Mouse (Mus musculus) left cerebral cortex, adult 2 months (tissue): ENCODE results near the gene Serpina3a. TPM values are rescaled to one million over a fixed set of nuclear protein-coding genes. Genes with fewer than 3 reads are reported as not detected.

ENCODE experiments used
- DNase-seq, 2 experiments: peaks; one replicate each; pipeline ENCODE4 v3.0.0; 2021 to 2022; ENCODE audit warnings: low spot score in 2 of 2, mixed read lengths in 1 of 2; ENCODE audit errors: extremely low spot score in 1 of 2
- H3K27ac ChIP-seq: fragments of 200-600 bp; 2 replicates; pipeline ENCODE4 v1.8.1; 2022
- H3K4me3 ChIP-seq: fragments of 200-600 bp; 2 replicates; pipeline ENCODE4 v1.8.1; 2022
- CTCF ChIP-seq: fragments of 200-600 bp; IDR thresholded peaks from 2 replicates; pipeline ENCODE4 v1.8.1; 2022; ENCODE audit warnings: antibody characterized with exemption, mild to moderate bottlenecking, moderate library complexity
- intact Hi-C: fragments of 180-260 bp; cut with DNase I; formaldehyde crosslinking; loops from one replicate; pipeline ENCODE4 v1.15.1; 2025
- total RNA-seq, 2 experiments: library from RNA; stranded (reverse); gene quantifications; 2 replicates each; pipeline ENCODE4 v1.2.3; 2021

Gene Serpina3a
- total RNA-seq, 2 experiments from 2014 or later, result not detected

- DNase-seq, result no peak
- intact Hi-C loops, result no loop called here
- TF ChIP-seq CTCF, result no peak
- Histone ChIP-seq H3K4me3 (no peak overlapping the region), H3K27ac (no peak overlapping the region)
These were observed 39.5 kb downstream of the Serpina3a start for GRCm38 (mm10) chr12:104151989-104152388.

GRCm38 (mm10) chr12:104153041-104153645 lies 40.6 kb downstream of the Serpina3a start:
- no peak for DNase-seq
- no peak overlapping the region for H3K4me3 ChIP-seq
- TF ChIP-seq CTCF, result no peak
- intact Hi-C loops, result no loop called here
- H3K27ac ChIP-seq, result no peak overlapping the region

DNA sequence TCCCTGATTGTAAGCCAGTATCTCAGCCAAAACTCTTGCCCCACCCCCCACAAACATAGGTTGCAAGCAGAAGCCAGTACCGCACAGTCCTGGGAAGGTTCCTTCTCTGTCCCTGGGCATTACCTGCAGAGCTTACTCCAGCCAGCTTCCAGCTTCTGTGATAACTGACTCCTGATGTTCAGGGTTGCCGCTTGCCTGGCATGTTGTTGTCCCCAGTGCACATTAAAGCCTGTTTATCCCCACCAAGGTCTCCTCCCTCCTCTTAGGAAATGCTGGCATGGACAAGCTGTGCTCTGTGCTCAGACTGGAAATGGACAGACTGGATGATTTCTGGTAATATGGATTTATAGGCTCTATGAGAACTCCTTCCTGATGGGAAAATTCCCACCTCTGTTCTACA lies 41.1 kb downstream of the Serpina3a start, which contains the start of gene Serpina3c:
Gene Serpina3c, minus strand, starts transcription at position 215 of the 400 bp plus-strand sequence.
- H3K27ac ChIP-seq, result no peak within 1 kb of the TSS
- no peak for TF ChIP-seq CTCF
- no peak within 1 kb of the TSS for H3K4me3 ChIP-seq
- no peak for DNase-seq
- intact Hi-C loops, result no loop called here

Other genes starting within 250 kb of the Serpina3a start
- not detected for gene Serpina1a, start 249.2 kb upstream of the Serpina3a start, total RNA-seq
- gene Serpina1c, start 207.8 kb upstream of the Serpina3a start, total RNA-seq, result not detected
- gene Serpina1e, start 153.7 kb upstream of the Serpina3a start, total RNA-seq, result not detected
- not detected for gene Serpina11, start 122.8 kb upstream of the Serpina3a start, total RNA-seq
- gene Serpina9, start 99.0 kb upstream of the Serpina3a start, total RNA-seq, result 1 to 10 TPM; 1.0 to 3.7 TPM
- not detected for gene Serpina12, start 68.3 kb upstream of the Serpina3a start, total RNA-seq
- gene Serpina5, start 11.6 kb upstream of the Serpina3a start, total RNA-seq, result not detected
- gene Serpina3b, start 15.3 kb downstream of the Serpina3a start, total RNA-seq, result not detected
- gene Serpina3c, start 41.1 kb downstream of the Serpina3a start, total RNA-seq, result not detected
- not detected for gene Serpina3f, start 101.8 kb downstream of the Serpina3a start, total RNA-seq
- gene Serpina3g, start 123.5 kb downstream of the Serpina3a start, total RNA-seq, result not detected
- gene Serpina3i, start 150.4 kb downstream of the Serpina3a start, total RNA-seq, result under 1 TPM in 1 of 2 experiments, not detected in 1; 0.19 TPM
- gene Serpina3j, start 201.8 kb downstream of the Serpina3a start, total RNA-seq, result not detected
- not detected for gene Serpina3k, start 225.8 kb downstream of the Serpina3a start, total RNA-seq
- gene Serpina3m, start 225.8 kb downstream of the Serpina3a start, total RNA-seq, result not detected